In genomic region chr2:43987919-43988318, GRCm38 (mm10) we compare ENCODE assay signal across 21 mouse cellular contexts.
DNase-seq lines count a peak whose midpoint lies in the region; ATAC-seq and TF ChIP-seq lines count a peak whose summit lies in the region.
"Had no signal": no experiment of that assay in that cellular context is flagged by ENCODE, and none has a peak within 500 bp of the region (broad histone marks: within the 10 kb centered on the region; RNA-seq: fewer than 3 reads in every experiment).

No protein-coding gene starts in this region.

- WGBS in forebrain, embryonic 15.5 days: 70% methylated on average over 3 of the region's 3 CpGs
- WGBS in forebrain, embryonic 14.5 days: 72% methylated on average over 3 of the region's 3 CpGs
- WGBS in midbrain, embryonic 16.5 days: 38% methylated on average over 3 of the region's 3 CpGs
- WGBS in midbrain, embryonic 10.5 days: 79% methylated on average over 3 of the region's 3 CpGs

- peaks cover 17% of the 10 kb centered on the region for H3K4me1 ChIP-seq in forebrain, embryonic 15.5 days
- H3K4me1 ChIP-seq in forebrain, embryonic 14.5 days (ENCODE audit: control insufficient read depth, insufficient read depth, low read length): no peaks in the 10 kb centered on the region
- H3K4me1 ChIP-seq in midbrain, embryonic 16.5 days (ENCODE audit: control insufficient read depth, insufficient read depth, low read length): peaks cover 3% of the 10 kb centered on the region
- no peaks in the 10 kb centered on the region for H3K4me1 ChIP-seq in midbrain, embryonic 10.5 days
- H3K4me1 ChIP-seq: embryonic facial prominence, embryonic 12.5 days; embryonic facial prominence, embryonic 15.5 days; heart, embryonic 10.5 days; hindbrain, embryonic 15.5 days had no signal

- H3K9ac ChIP-seq in forebrain, embryonic 15.5 days (replicated peaks): no peak overlapping the region
- H3K9ac ChIP-seq in forebrain, embryonic 14.5 days (ENCODE audit: low read length): no peak overlapping the region
- no peak overlapping the region for H3K9ac ChIP-seq in midbrain, embryonic 16.5 days (ENCODE audit: low read depth, low read length)
- H3K9ac ChIP-seq: embryonic facial prominence, embryonic 12.5 days; embryonic facial prominence, embryonic 15.5 days; hindbrain, embryonic 12.5 days; hindbrain, embryonic 15.5 days had no signal

- H3K27me3 ChIP-seq in forebrain, embryonic 15.5 days: no peaks in the 10 kb centered on the region
- H3K27me3 ChIP-seq in forebrain, embryonic 14.5 days (replicated peaks; ENCODE audit: control insufficient read depth, insufficient read depth, low read length): no peaks in the 10 kb centered on the region
- no peaks in the 10 kb centered on the region for H3K27me3 ChIP-seq in midbrain, embryonic 16.5 days (ENCODE audit: control insufficient read depth, insufficient read depth, low read depth, low read length)
- H3K27me3 ChIP-seq in midbrain, embryonic 10.5 days (ENCODE audit: low read depth, poor library complexity, severe bottlenecking): no peaks in the 10 kb centered on the region
- H3K27me3 ChIP-seq: embryonic facial prominence, embryonic 12.5 days; embryonic facial prominence, embryonic 15.5 days; hindbrain, embryonic 12.5 days; hindbrain, embryonic 15.5 days had no signal

- no peak for DNase-seq in forebrain, embryonic 14.5 days (ENCODE audit: low spot score)
- DNase-seq in left cerebral cortex, adult 2 months (ENCODE audit: extremely low spot score in 1 of 2, low spot score in 2 of 2): no peak
- DNase-seq in left cerebral cortex, adult 18-20 months (ENCODE audit: low spot score in 2 of 2): no peak
- no peak for DNase-seq in midbrain, embryonic 10.5 days (ENCODE audit: low spot score)
- DNase-seq: adrenal gland, adult 2 months; adrenal gland, postnatal 14 days; cerebellum, adult 11-12 months; cerebellum, adult 9-11 months; cerebellum, postnatal 25 days; gastrocnemius, postnatal 10 days; gastrocnemius, postnatal 36 days; heart, adult 2 months had no signal

- TF ChIP-seq CTCF in left cerebral cortex, adult 2 months (IDR thresholded peaks at IDR 0.05): no peak

- H3K4me3 ChIP-seq in forebrain, embryonic 15.5 days: no peak overlapping the region
- no peak overlapping the region for H3K4me3 ChIP-seq in forebrain, embryonic 14.5 days (ENCODE audit: low read depth, low read length)
- H3K4me3 ChIP-seq in left cerebral cortex, adult 2 months: no peak overlapping the region
- no peak overlapping the region for H3K4me3 ChIP-seq in midbrain, embryonic 16.5 days (ENCODE audit: low read depth, low read length)
- no peak overlapping the region for H3K4me3 ChIP-seq in midbrain, embryonic 10.5 days
- H3K4me3 ChIP-seq: embryonic facial prominence, embryonic 12.5 days; embryonic facial prominence, embryonic 15.5 days; heart, adult 2 months; heart, embryonic 10.5 days; hindbrain, embryonic 12.5 days; hindbrain, embryonic 15.5 days had no signal

- intact Hi-C loops in left cerebral cortex, adult 2 months (cut with DNase I): loop anchor here (10.0 kb wide), 2 partner anchors 1017 to 1117 kb away; no protein-coding TSS in a partner anchor

- ATAC-seq in forebrain, embryonic 15.5 days (replicated peaks): no peak
- no peak for ATAC-seq in forebrain, embryonic 14.5 days
- ATAC-seq in midbrain, embryonic 16.5 days: 0 out of 2 replicates have a peak, but pooled peaks have one; percentile 54
- ATAC-seq: CD4-positive, CD25-positive, alpha-beta regulatory T cell, adult 4 months; intestine, postnatal 0 days had no signal

- H3K36me3 ChIP-seq in forebrain, embryonic 15.5 days: no peaks in the 10 kb centered on the region
- no peaks in the 10 kb centered on the region for H3K36me3 ChIP-seq in forebrain, embryonic 14.5 days (ENCODE audit: control insufficient read depth, insufficient read depth, low read length)
- no peaks in the 10 kb centered on the region for H3K36me3 ChIP-seq in midbrain, embryonic 16.5 days (ENCODE audit: control insufficient read depth, insufficient read depth, low read length)
- no peaks in the 10 kb centered on the region for H3K36me3 ChIP-seq in midbrain, embryonic 10.5 days
- H3K36me3 ChIP-seq: embryonic facial prominence, embryonic 12.5 days; embryonic facial prominence, embryonic 15.5 days; heart, embryonic 10.5 days; hindbrain, embryonic 12.5 days; hindbrain, embryonic 15.5 days had no signal

- no peaks in the 10 kb centered on the region for H3K9me3 ChIP-seq in forebrain, embryonic 15.5 days
- no peaks in the 10 kb centered on the region for H3K9me3 ChIP-seq in forebrain, embryonic 14.5 days (replicated peaks; ENCODE audit: control insufficient read depth, low read length)
- no peaks in the 10 kb centered on the region for H3K9me3 ChIP-seq in midbrain, embryonic 16.5 days (replicated peaks; ENCODE audit: control insufficient read depth, low read length, poor library complexity, severe bottlenecking)
- H3K9me3 ChIP-seq in midbrain, embryonic 10.5 days (replicated peaks): no peaks in the 10 kb centered on the region
- H3K9me3 ChIP-seq: embryonic facial prominence, embryonic 12.5 days; embryonic facial prominence, embryonic 15.5 days; heart, embryonic 10.5 days; hindbrain, embryonic 12.5 days; hindbrain, embryonic 15.5 days had no signal

- H3K4me2 ChIP-seq in forebrain, embryonic 15.5 days (replicated peaks): no peak overlapping the region
- no peak overlapping the region for H3K4me2 ChIP-seq in forebrain, embryonic 14.5 days (ENCODE audit: low read length)
- no peak overlapping the region for H3K4me2 ChIP-seq in midbrain, embryonic 16.5 days (ENCODE audit: low read length)
- H3K4me2 ChIP-seq: embryonic facial prominence, embryonic 12.5 days; embryonic facial prominence, embryonic 15.5 days; hindbrain, embryonic 12.5 days; hindbrain, embryonic 15.5 days had no signal

- H3K27ac ChIP-seq in forebrain, embryonic 15.5 days (replicated peaks): peak overlapping the region; percentile 11; the same call in 1 of the 2 replicates
- H3K27ac ChIP-seq in forebrain, embryonic 14.5 days (ENCODE audit: low read depth, low read length): no peak overlapping the region
- peak overlapping the region; percentile 68; the same call in 1 of the 2 replicates for H3K27ac ChIP-seq in left cerebral cortex, adult 2 months
- no peak overlapping the region for H3K27ac ChIP-seq in midbrain, embryonic 16.5 days (ENCODE audit: low read length)
- H3K27ac ChIP-seq in midbrain, embryonic 10.5 days (replicated peaks): no peak overlapping the region
- H3K27ac ChIP-seq: embryonic facial prominence, embryonic 12.5 days; embryonic facial prominence, embryonic 15.5 days; heart, adult 2 months; heart, embryonic 10.5 days; hindbrain, embryonic 12.5 days; hindbrain, embryonic 15.5 days had no signal

Comparison
In these comparisons a context has a peak if more than half of its experiments do, and no peak if none do; other contexts are left out.
1. H3K27ac ChIP-seq: peak in forebrain, embryonic 15.5 days (single experiment) and left cerebral cortex, adult 2 months (single experiment); none in forebrain, embryonic 14.5 days (single experiment), midbrain, embryonic 16.5 days (single experiment) and midbrain, embryonic 10.5 days (single experiment).